Mouse (Mus musculus): Measurements from ENCODE around the gene Nol7. TPM values are rescaled to one million over a fixed set of nuclear protein-coding genes. Genes with fewer than 3 reads are reported as not detected.

Nol7 gene
- polyA plus RNA-seq, 1 experiment, result 65.7 TPM

GRCm38 (mm10) chr13:43365825-43366184 lies 32.4 kb upstream of the Nol7 start:
- Histone ChIP-seq H3K27ac (ENCODE audit: insufficient read depth, low read length) (no peak overlapping the region), H3K4me1 (ENCODE audit: control insufficient read depth, insufficient read depth, low read length) (no peaks in the 10 kb centered on the region), H3K4me3 (ENCODE audit: insufficient read depth, low read length) (peak overlapping the region; percentile 41)
- TF ChIP-seq POLR2A (IDR thresholded peaks at IDR 0.05; ENCODE audit: low read depth, low read length) (no peak), CTCF (IDR thresholded peaks at IDR 0.05; ENCODE audit: borderline replicate concordance, insufficient read depth, low read length) (no peak)

GRCm38 (mm10) chr13:43370063-43370462 lies 28.1 kb upstream of the Nol7 start:
- no peak for TF ChIP-seq CTCF (IDR thresholded peaks at IDR 0.05; ENCODE audit: borderline replicate concordance, insufficient read depth, low read length)
- TF ChIP-seq POLR2A (IDR thresholded peaks at IDR 0.05; ENCODE audit: low read depth, low read length), result no peak
- no peaks in the 10 kb centered on the region for H3K4me1 ChIP-seq (ENCODE audit: control insufficient read depth, insufficient read depth, low read length)
- H3K4me3 ChIP-seq (ENCODE audit: insufficient read depth, low read length), result no peak overlapping the region
- no peak overlapping the region for H3K27ac ChIP-seq (ENCODE audit: insufficient read depth, low read length)

- no peak overlapping the region for H3K27ac ChIP-seq (ENCODE audit: insufficient read depth, low read length)
- no peak overlapping the region for H3K4me3 ChIP-seq (ENCODE audit: insufficient read depth, low read length)
- no peaks in the 10 kb centered on the region for H3K4me1 ChIP-seq (ENCODE audit: control insufficient read depth, insufficient read depth, low read length)
- TF ChIP-seq CTCF (IDR thresholded peaks at IDR 0.05; ENCODE audit: borderline replicate concordance, insufficient read depth, low read length) (no peak), POLR2A (IDR thresholded peaks at IDR 0.05; ENCODE audit: low read depth, low read length) (no peak)
Measured at GRCm38 (mm10) chr13:43372892-43373291, 25.3 kb upstream of the Nol7 start.

GRCm38 (mm10) chr13:43374205-43374604 lies 24.0 kb upstream of the Nol7 start:
- TF ChIP-seq CTCF (IDR thresholded peaks at IDR 0.05; ENCODE audit: borderline replicate concordance, insufficient read depth, low read length), result no peak
- no peak for TF ChIP-seq POLR2A (IDR thresholded peaks at IDR 0.05; ENCODE audit: low read depth, low read length)
- no peaks in the 10 kb centered on the region for H3K4me1 ChIP-seq (ENCODE audit: control insufficient read depth, insufficient read depth, low read length)
- no peak overlapping the region for H3K4me3 ChIP-seq (ENCODE audit: insufficient read depth, low read length)
- no peak overlapping the region for H3K27ac ChIP-seq (ENCODE audit: insufficient read depth, low read length)

- no peak for TF ChIP-seq POLR2A (IDR thresholded peaks at IDR 0.05; ENCODE audit: low read depth, low read length)
- TF ChIP-seq CTCF (IDR thresholded peaks at IDR 0.05; ENCODE audit: borderline replicate concordance, insufficient read depth, low read length), result no peak
- no peak overlapping the region for H3K4me3 ChIP-seq (ENCODE audit: insufficient read depth, low read length)
- no peak overlapping the region for H3K27ac ChIP-seq (ENCODE audit: insufficient read depth, low read length)
- 0 out of 2 replicates have a peak, but pooled peaks cover 2% of the 10 kb centered on the region for H3K4me1 ChIP-seq (ENCODE audit: control insufficient read depth, insufficient read depth, low read length)
Measured at GRCm38 (mm10) chr13:43374918-43375432, 23.2 kb upstream of the Nol7 start.

GRCm38 (mm10) chr13:43379989-43380388 lies 18.2 kb upstream of the Nol7 start:
- Histone ChIP-seq H3K4me3 (ENCODE audit: insufficient read depth, low read length) (no peak overlapping the region), H3K27ac (ENCODE audit: insufficient read depth, low read length) (0 out of 2 replicates have a peak overlapping the region, but pooled peaks have one; percentile 17), H3K4me1 (ENCODE audit: control insufficient read depth, insufficient read depth, low read length) (0 out of 2 replicates have a peak, but pooled peaks cover 2% of the 10 kb centered on the region)
- no peak for TF ChIP-seq CTCF (IDR thresholded peaks at IDR 0.05; ENCODE audit: borderline replicate concordance, insufficient read depth, low read length)
- no peak for TF ChIP-seq POLR2A (IDR thresholded peaks at IDR 0.05; ENCODE audit: low read depth, low read length)

GRCm38 (mm10) chr13:43385321-43385720 lies 12.9 kb upstream of the Nol7 start:
- TF ChIP-seq CTCF (IDR thresholded peaks at IDR 0.05; ENCODE audit: borderline replicate concordance, insufficient read depth, low read length), result no peak
- no peak for TF ChIP-seq POLR2A (IDR thresholded peaks at IDR 0.05; ENCODE audit: low read depth, low read length)
- Histone ChIP-seq H3K4me1 (ENCODE audit: control insufficient read depth, insufficient read depth, low read length) (no peaks in the 10 kb centered on the region), H3K27ac (ENCODE audit: insufficient read depth, low read length) (no peak overlapping the region), H3K4me3 (ENCODE audit: insufficient read depth, low read length) (no peak overlapping the region)

GRCm38 (mm10) chr13:43397700-43398296 lies 392 bp upstream of the Nol7 start:
- Histone ChIP-seq H3K27ac (ENCODE audit: insufficient read depth, low read length) (no peak overlapping the region), H3K4me3 (ENCODE audit: insufficient read depth, low read length) (no peak overlapping the region), H3K4me1 (ENCODE audit: control insufficient read depth, insufficient read depth, low read length) (0 out of 2 replicates have a peak, but pooled peaks cover 2% of the 10 kb centered on the region)
- no peak for TF ChIP-seq POLR2A (IDR thresholded peaks at IDR 0.05; ENCODE audit: low read depth, low read length)

GRCm38 (mm10) chr13:43399576-43399975 lies 1.4 kb downstream of the Nol7 start:
- Histone ChIP-seq H3K4me1 (ENCODE audit: control insufficient read depth, insufficient read depth, low read length) (0 out of 2 replicates have a peak, but pooled peaks cover 2% of the 10 kb centered on the region), H3K27ac (ENCODE audit: insufficient read depth, low read length) (no peak overlapping the region), H3K4me3 (ENCODE audit: insufficient read depth, low read length) (peak overlapping the region; percentile 92; the same call in 1 of the 2 replicates)
- TF ChIP-seq POLR2A (IDR thresholded peaks at IDR 0.05; ENCODE audit: low read depth, low read length), result no peak
- TF ChIP-seq CTCF (IDR thresholded peaks at IDR 0.05; ENCODE audit: borderline replicate concordance, insufficient read depth, low read length), result no peak

GRCm38 (mm10) chr13:43412311-43412710 lies 14.1 kb downstream of the Nol7 start:
- H3K27ac ChIP-seq (ENCODE audit: insufficient read depth, low read length), result no peak overlapping the region; the same call in 1 of the 2 replicates
- no peak for TF ChIP-seq CTCF (IDR thresholded peaks at IDR 0.05; ENCODE audit: borderline replicate concordance, insufficient read depth, low read length)
- TF ChIP-seq POLR2A (IDR thresholded peaks at IDR 0.05; ENCODE audit: low read depth, low read length), result no peak
- no peak overlapping the region for H3K4me3 ChIP-seq (ENCODE audit: insufficient read depth, low read length)
- H3K4me1 ChIP-seq (ENCODE audit: control insufficient read depth, insufficient read depth, low read length), result no peaks in the 10 kb centered on the region
